Mouse (Mus musculus): Measurements from ENCODE around the gene Stra8.

DNA sequence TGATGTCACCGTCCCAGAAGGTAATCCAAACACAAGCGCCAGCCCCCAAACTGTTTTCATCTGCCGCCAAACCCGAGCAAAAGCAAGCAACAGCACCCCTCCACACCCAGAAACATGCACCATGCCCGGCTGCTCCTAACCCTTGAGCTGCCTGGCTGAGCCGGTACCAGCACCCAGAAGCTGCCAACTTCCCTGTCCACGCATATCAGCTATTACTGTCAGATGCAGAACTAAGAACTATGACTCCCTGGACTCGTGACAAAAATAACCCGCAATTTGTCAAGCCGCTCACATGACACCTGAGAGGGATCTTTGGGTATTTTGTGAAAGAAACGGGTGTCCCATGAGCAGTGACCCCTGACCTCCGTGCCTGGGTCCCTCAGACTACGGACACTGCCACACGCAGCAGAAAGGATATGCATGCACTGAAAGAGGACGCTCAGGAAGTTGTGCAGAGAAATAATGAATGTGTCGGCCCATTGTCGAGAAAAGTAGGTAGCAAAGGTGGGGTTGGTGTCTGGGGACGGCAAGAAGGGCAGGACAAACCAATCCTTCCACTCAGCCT, 12.2 kb upstream of the Stra8 start:
- TF ChIP-seq CTCF (IDR thresholded peaks at IDR 0.05; ENCODE audit: control insufficient read depth, insufficient read depth, insufficient replicate concordance, low read depth, low read length) (no peak), POLR2A (IDR thresholded peaks at IDR 0.05; ENCODE audit: control insufficient read depth, low read depth, low read length) (no peak)

Measured in testis, adult 2 months (tissue).